Mouse (Mus musculus) CH12.LX (cell line): Measurements from ENCODE around the gene Kmt5a. TPM values are rescaled to one million over a fixed set of nuclear protein-coding genes. Genes with fewer than 3 reads are reported as not detected.

Experiments
- DNase-seq: peaks from one replicate; pipeline ENCODE4 v3.0.0-alpha.2; 2013; ENCODE audit errors: extremely low read depth
- H3K27ac ChIP-seq: 2 replicates; pipeline ENCODE4 v1.5.1; 2012; ENCODE audit warnings: low read depth, mild to moderate bottlenecking, control low read depth, moderate library complexity; ENCODE audit not compliant: insufficient read depth
- H3K27me3 ChIP-seq: replicated peaks from 2 replicates; pipeline ENCODE3; 2012; ENCODE audit warnings: inconsistent platforms
- H3K36me3 ChIP-seq, 2 experiments: replicated peaks in 1 of 2; 2 replicates each; pipeline versions ENCODE3 to v1.6.1; 2012; ENCODE audit warnings: inconsistent platforms in 1 of 2, low read length in 1 of 2, mild to moderate bottlenecking in 1 of 2, mixed read lengths in 1 of 2, moderate library complexity in 1 of 2; ENCODE audit not compliant: control insufficient read depth in 1 of 2, insufficient read depth in 1 of 2
- H3K4me1 ChIP-seq, 2 experiments: 2 replicates each; pipeline ENCODE4 v1.6.1; 2012; ENCODE audit warnings: inconsistent platforms in 1 of 2, moderate library complexity in 1 of 2; ENCODE audit not compliant: insufficient read depth in 2 of 2, control insufficient read depth in 1 of 2
- H3K4me2 ChIP-seq: 2 replicates; pipeline ENCODE4 v1.6.1; 2012; ENCODE audit warnings: low read depth, mild to moderate bottlenecking, control low read depth; ENCODE audit not compliant: poor library complexity, insufficient read depth, severe bottlenecking
- H3K4me3 ChIP-seq, 3 experiments: fragments of 150-350 bp in 1 of 3; sonication (generic) in 1 of 3; replicated peaks in 1 of 3; 2 replicates each; pipeline versions ENCODE3 to v1.5.1; 2011 to 2012; ENCODE audit warnings: low read depth in 2 of 3, low read length in 2 of 3, mild to moderate bottlenecking in 2 of 3, moderate library complexity in 2 of 3, control low read depth in 1 of 3, improper control_type of control experiment in 1 of 3, inconsistent platforms in 1 of 3, mixed read lengths in 1 of 3; ENCODE audit not compliant: poor library complexity in 1 of 3
- H3K79me2 ChIP-seq: replicated peaks from 2 replicates; pipeline ENCODE4 v1.6.1; 2012; ENCODE audit warnings: mild to moderate bottlenecking, moderate library complexity; ENCODE audit not compliant: control insufficient read depth, poor library complexity, insufficient read depth, severe bottlenecking; ENCODE audit errors: extremely low read depth
- H3K9ac ChIP-seq: 2 replicates; pipeline ENCODE4 v1.6.1; 2012; ENCODE audit warnings: low read depth, mild to moderate bottlenecking, control low read depth, moderate library complexity; ENCODE audit not compliant: insufficient read depth
- H3K9me3 ChIP-seq: replicated peaks from 2 replicates; pipeline ENCODE3; 2012; ENCODE audit warnings: low read length, inconsistent platforms, mixed read lengths
- BHLHE40 ChIP-seq: IDR thresholded peaks from 2 replicates; pipeline ENCODE4 v1.6.1; 2011; ENCODE audit warnings: mild to moderate bottlenecking, low read depth, low read length, improper control_type of control experiment
- CTCF ChIP-seq, 2 experiments: IDR thresholded peaks in 1 of 2; conservative IDR thresholded peaks in 1 of 2; 2 replicates each; pipeline ENCODE4 v1.5.1; 2011 to 2012; ENCODE audit warnings: low read depth in 2 of 2, low read length in 2 of 2, improper control_type of control experiment in 1 of 2, inconsistent platforms in 1 of 2, mild to moderate bottlenecking in 1 of 2, moderate library complexity in 1 of 2
- E2F4 ChIP-seq: IDR thresholded peaks from 2 replicates; pipeline ENCODE4 v1.6.1; 2011; ENCODE audit warnings: low read depth, low read length, improper control_type of control experiment; ENCODE audit not compliant: insufficient replicate concordance
- ELF1 ChIP-seq: IDR thresholded peaks from 2 replicates; pipeline ENCODE4 v1.6.1; 2014; ENCODE audit warnings: low read depth, mild to moderate bottlenecking, inconsistent platforms, low read length, improper control_type of control experiment
- EP300 ChIP-seq: IDR thresholded peaks from 2 replicates; pipeline ENCODE4 v1.6.1; 2011; ENCODE audit warnings: low read length, improper control_type of control experiment
- GABPA ChIP-seq: IDR thresholded peaks from 2 replicates; pipeline ENCODE4 v1.6.1; 2012; ENCODE audit warnings: low read depth, low read length, improper control_type of control experiment, inconsistent platforms; ENCODE audit not compliant: insufficient replicate concordance
- HCFC1 ChIP-seq: IDR thresholded peaks from 2 replicates; pipeline ENCODE4 v1.6.1; 2012; ENCODE audit warnings: low read depth, mild to moderate bottlenecking, inconsistent platforms, low read length, improper control_type of control experiment
- IRF4 ChIP-seq: IDR thresholded peaks from 2 replicates; pipeline ENCODE4 v1.6.1; 2014; ENCODE audit warnings: low read depth, mild to moderate bottlenecking, inconsistent platforms, low read length, improper control_type of control experiment
- JUN ChIP-seq: IDR thresholded peaks from 2 replicates; pipeline ENCODE4 v1.6.1; 2011; ENCODE audit warnings: low read depth, mild to moderate bottlenecking, low read length, improper control_type of control experiment, moderate library complexity; ENCODE audit not compliant: insufficient read depth
- JUND ChIP-seq: conservative IDR thresholded peaks from 2 replicates; pipeline ENCODE4 v1.6.1; 2011; ENCODE audit warnings: low read depth, low read length, improper control_type of control experiment
- MAFK ChIP-seq: IDR thresholded peaks from 2 replicates; pipeline ENCODE4 v1.6.1; 2011; ENCODE audit warnings: low read length, improper control_type of control experiment; ENCODE audit not compliant: insufficient replicate concordance
- MEF2A ChIP-seq: IDR thresholded peaks from 2 replicates; pipeline ENCODE4 v1.6.1; 2014; ENCODE audit warnings: low read depth, mild to moderate bottlenecking, inconsistent platforms, low read length, improper control_type of control experiment, borderline replicate concordance
- MXI1 ChIP-seq: IDR thresholded peaks from 2 replicates; pipeline ENCODE4 v1.6.1; 2011; ENCODE audit warnings: mild to moderate bottlenecking, low read depth, low read length, improper control_type of control experiment
- MYC ChIP-seq: IDR thresholded peaks from 2 replicates; pipeline ENCODE4 v1.6.1; 2011; ENCODE audit warnings: low read depth, mild to moderate bottlenecking, improper control_type of control experiment, low read length
- NELFE ChIP-seq: IDR thresholded peaks from 2 replicates; pipeline ENCODE4 v1.6.1; 2011; ENCODE audit warnings: low read depth, low read length, improper control_type of control experiment
- PAX5 ChIP-seq: IDR thresholded peaks from 2 replicates; pipeline ENCODE4 v1.6.1; 2012; ENCODE audit warnings: low read length, inconsistent platforms, mixed read lengths
- POLR2AphosphoS2 ChIP-seq: IDR thresholded peaks from 2 replicates; pipeline ENCODE4 v1.6.1; 2011; ENCODE audit warnings: low read depth, low read length, improper control_type of control experiment
- RAD21 ChIP-seq: IDR thresholded peaks from 2 replicates; pipeline ENCODE4 v1.6.1; 2011; ENCODE audit warnings: low read depth, mild to moderate bottlenecking, low read length, improper control_type of control experiment, moderate library complexity
- SMC3 ChIP-seq: IDR thresholded peaks from 2 replicates; pipeline ENCODE4 v1.6.1; 2011; ENCODE audit warnings: low read depth, low read length, improper control_type of control experiment
- TBP ChIP-seq: conservative IDR thresholded peaks from 2 replicates; pipeline ENCODE4 v1.6.1; 2011; ENCODE audit warnings: low read depth, low read length, improper control_type of control experiment
- UBTF ChIP-seq: IDR thresholded peaks from 2 replicates; pipeline ENCODE4 v1.6.1; 2012; ENCODE audit warnings: low read depth, mild to moderate bottlenecking, inconsistent platforms, low read length, improper control_type of control experiment, moderate library complexity
- USF1 ChIP-seq: IDR thresholded peaks from 2 replicates; pipeline ENCODE4 v1.6.1; 2014; ENCODE audit warnings: low read depth, mild to moderate bottlenecking, inconsistent platforms, low read length, improper control_type of control experiment
- ZC3H11A ChIP-seq: IDR thresholded peaks from 2 replicates; pipeline ENCODE4 v1.6.1; 2012; ENCODE audit warnings: low read depth, mild to moderate bottlenecking, inconsistent platforms, low read length, improper control_type of control experiment
- ZKSCAN1 ChIP-seq: IDR thresholded peaks from 2 replicates; pipeline ENCODE4 v1.6.1; 2012; ENCODE audit warnings: low read depth, inconsistent platforms, low read length, improper control_type of control experiment, borderline replicate concordance
- ZMIZ1 ChIP-seq: IDR thresholded peaks from 2 replicates; pipeline ENCODE4 v1.6.1; 2012; ENCODE audit warnings: low read depth, mild to moderate bottlenecking, inconsistent platforms, low read length, improper control_type of control experiment
- ZNF384 ChIP-seq: IDR thresholded peaks from 2 replicates; pipeline ENCODE4 v1.6.1; 2012; ENCODE audit warnings: low read depth, low read length, improper control_type of control experiment, inconsistent platforms
- dilution Hi-C: fragments of 300-500 bp; cut with MboI; formaldehyde crosslinking; loops from 2 replicates; pipeline ENCODE4 v1.14.3; 2020; ENCODE audit warnings: low sequenced_read_pairs; ENCODE audit not compliant: extremely low pct_unique_long_range_greater_than_20kb, extremely low pct_ligation_motif_present
- in situ Hi-C: fragments of 300-500 bp; cut with MboI; formaldehyde crosslinking; loops from 3 replicates; pipeline ENCODE4 v1.14.3; 2019; ENCODE audit warnings: low sequenced_read_pairs, low pct_ligation_motif_present, low pct_unique_long_range_greater_than_20kb, mixed read lengths
- polyA plus RNA-seq: library from polyadenylated mRNA; unstranded; fragments of >175 nt; gene quantifications from 2 replicates; pipeline ENCODE4 v1.2.1, GENCODE M21; 2012; ENCODE audit warnings: low read depth; ENCODE audit not compliant: insufficient read length
- total RNA-seq, 2 experiments: library from RNA; depleted of rRNA; stranded (reverse); fragments of 300-350 nt in 1 of 2; fragments of >200 nt in 1 of 2; gene quantifications; 2 replicates each; pipeline ENCODE4 v1.2.3; 2012 to 2014

The Kmt5a gene
- total and polyA plus RNA-seq, 3 experiments, result 55.3 to 151 (median 62.8) TPM

- no peak for TF ChIP-seq UBTF
- peak in 1 of 2 experiments; percentile 74; a peak in 2 of 4 replicates for TF ChIP-seq CTCF (conservative IDR thresholded peaks at IDR 0.05 in 1 of 2, IDR thresholded peaks at IDR 0.05 in 1 of 2; ENCODE audit: low read depth in 2 of 2, low read length in 2 of 2)
- no peak for TF ChIP-seq PAX5
- no peak for TF ChIP-seq ELF1
- peak; percentile 31; the same call in 1 of the 2 replicates for TF ChIP-seq MYC
- peak; percentile 35; the same call in 1 of the 2 replicates for TF ChIP-seq MXI1
- no peak for TF ChIP-seq TBP
- no peak for TF ChIP-seq E2F4
- TF ChIP-seq NELFE, result no peak
- 0 out of 2 replicates have a peak, but pooled peaks have one; percentile 10 for TF ChIP-seq HCFC1
- TF ChIP-seq SMC3, result peak; percentile 79
- TF ChIP-seq EP300, result no peak
- TF ChIP-seq RAD21, result peak; percentile 71
- TF ChIP-seq MEF2A, result no peak
- TF ChIP-seq POLR2AphosphoS2, result no peak
- TF ChIP-seq JUN, result no peak
- TF ChIP-seq MAFK, result no peak
- no peak for TF ChIP-seq ZKSCAN1
- TF ChIP-seq IRF4, result no peak
- Histone ChIP-seq H3K36me3 (peaks cover 4 to 12% of the 10 kb centered on the region in 2 experiments), H3K4me1 (peaks cover 13 to 34% of the 10 kb centered on the region in 2 experiments), H3K27me3 (no peaks in the 10 kb centered on the region), H3K9me3 (no peaks in the 10 kb centered on the region), H3K4me2 (peak overlapping the region; percentile 97), H3K9ac (peak overlapping the region; percentile 83), H3K4me3 (peak overlapping the region in 1 of 3 experiments; percentile 3), H3K79me2 (peaks cover 24% of the 10 kb centered on the region), H3K27ac (peak overlapping the region; percentile 28; the same call in 1 of the 2 replicates)
- DNase-seq, result peak; percentile 64
- in situ Hi-C loops (loop anchor here (5.0 to 25.0 kb wide), 3 partner anchors 39 to 424 kb away; partner anchors contain the start of genes Ccdc92, Rilpl1, Rilpl2 and Zfp664), dilution Hi-C loops (no loop called here)
Observed at GRCm38 (mm10) chr5:124438229-124438628, 1.5 kb upstream of the Kmt5a start.

GRCm38 (mm10) chr5:124438746-124439145 is 984 bp upstream of the Kmt5a start:
- Histone ChIP-seq H3K79me2 (peaks cover 27% of the 10 kb centered on the region), H3K36me3 (peaks cover 4 to 14% of the 10 kb centered on the region in 2 experiments), H3K27me3 (no peaks in the 10 kb centered on the region), H3K4me1 (peaks cover 10 to 31% of the 10 kb centered on the region in 2 experiments), H3K9me3 (no peaks in the 10 kb centered on the region), H3K4me2 (peak overlapping the region; percentile 97), H3K9ac (peak overlapping the region; percentile 83), H3K4me3 (peak overlapping the region; percentile 57 to 87 (median 62)), H3K27ac (peak overlapping the region; percentile 28; the same call in 1 of the 2 replicates)
- TF ChIP-seq USF1 (no peak), PAX5 (no peak), CTCF (conservative IDR thresholded peaks at IDR 0.05 in 1 of 2, IDR thresholded peaks at IDR 0.05 in 1 of 2; ENCODE audit: low read depth in 2 of 2, low read length in 2 of 2) (no peak), BHLHE40 (no peak), POLR2AphosphoS2 (no peak), ZNF384 (no peak), GABPA (no peak), JUND (no peak), ZC3H11A (no peak), ZMIZ1 (no peak)
- dilution Hi-C loops (no loop called here), in situ Hi-C loops (loop anchor here (5.0 to 25.0 kb wide), 3 partner anchors 39 to 424 kb away; partner anchors contain the start of genes Ccdc92, Rilpl1, Rilpl2 and Zfp664)
- DNase-seq, result no peak
